In genomic region chr9:50884093-50884492, GRCm38 (mm10) we compare ENCODE assay signal across 9 mouse cellular contexts. TPM values are rescaled to one million over a fixed set of nuclear protein-coding genes. Genes with fewer than 3 reads are reported as not detected.
DNase-seq lines count a peak whose midpoint lies in the region; ATAC-seq and TF ChIP-seq lines count a peak whose summit lies in the region.
"Had no signal": no experiment of that assay in that cellular context is flagged by ENCODE, and none has a peak within 500 bp of the region (broad histone marks: within the 10 kb centered on the region; RNA-seq: fewer than 3 reads in every experiment).

No protein-coding gene starts in this region.

- H3K9me3 ChIP-seq in kidney, postnatal 0 days (replicated peaks; ENCODE audit: low read length): no peaks in the 10 kb centered on the region
- H3K9me3 ChIP-seq in heart, postnatal 0 days (replicated peaks; ENCODE audit: control insufficient read depth, low read length): no peaks in the 10 kb centered on the region
- H3K9me3 ChIP-seq: liver, embryonic 15.5 days had no signal

- no peaks in the 10 kb centered on the region for H3K27me3 ChIP-seq in kidney, postnatal 0 days (ENCODE audit: insufficient read depth, low read length)
- no peaks in the 10 kb centered on the region for H3K27me3 ChIP-seq in heart, postnatal 0 days (ENCODE audit: control insufficient read depth, insufficient read depth, low read length)
- H3K27me3 ChIP-seq: liver, embryonic 15.5 days had no signal

- 81% methylated on average over 8 of the region's 8 CpGs for WGBS in kidney, postnatal 0 days
- WGBS in heart, postnatal 0 days: 75% methylated on average over 8 of the region's 8 CpGs

- TF ChIP-seq EP300 in heart, postnatal 0 days (IDR thresholded peaks at IDR 0.05; ENCODE audit: low read depth): no peak

- H3K4me1 ChIP-seq in kidney, postnatal 0 days (replicated peaks; ENCODE audit: insufficient read depth, low read length): peaks cover 29% of the 10 kb centered on the region
- peaks cover 11% of the 10 kb centered on the region for H3K4me1 ChIP-seq in heart, postnatal 0 days (ENCODE audit: control insufficient read depth, insufficient read depth)
- H3K4me1 ChIP-seq: liver, embryonic 15.5 days had no signal

- H3K27ac ChIP-seq in kidney, postnatal 0 days: peak overlapping the region; percentile 76
- peak overlapping the region; percentile 52 for H3K27ac ChIP-seq in heart, postnatal 0 days (ENCODE audit: low read depth)
- H3K27ac ChIP-seq: liver, embryonic 15.5 days had no signal

- DNase-seq in frontal cortex, postnatal 14 days (ENCODE audit: low spot score in 2 of 2): no peak
- DNase-seq in kidney, postnatal 0 days (ENCODE audit: low spot score): no peak
- DNase-seq in kidney, postnatal 14 days: no peak
- DNase-seq in 3T3-L1 (ENCODE audit: low read depth, low spot score): peak; percentile 34
- no peak for DNase-seq in heart, postnatal 0 days (ENCODE audit: low spot score)
- no peak for DNase-seq in testis, postnatal 10 days (ENCODE audit: low spot score)
- no peak for DNase-seq in urinary bladder, postnatal 14 days (ENCODE audit: low spot score)

- no peak overlapping the region for H3K4me2 ChIP-seq in kidney, postnatal 0 days (ENCODE audit: low read length)
- H3K4me2 ChIP-seq in heart, postnatal 0 days (ENCODE audit: low read depth, low read length): no peak overlapping the region
- H3K4me2 ChIP-seq: liver, embryonic 15.5 days had no signal

- H3K4me3 ChIP-seq in kidney, postnatal 0 days (replicated peaks; ENCODE audit: low read depth, low read length): no peak overlapping the region
- no peak overlapping the region for H3K4me3 ChIP-seq in heart, postnatal 0 days (ENCODE audit: low read depth, low read length)
- H3K4me3 ChIP-seq: liver, embryonic 15.5 days had no signal

- peak; percentile 64 for ATAC-seq in frontal cortex, adult (ENCODE audit: low TSS enrichment)
- ATAC-seq in kidney, postnatal 0 days (replicated peaks; ENCODE audit: low FRiP score, low read depth): no peak
- ATAC-seq in heart, postnatal 0 days (ENCODE audit: insufficient read depth, low read depth): no peak; the same call in 1 of the 2 replicates

- peaks cover 21% of the 10 kb centered on the region for H3K36me3 ChIP-seq in kidney, postnatal 0 days (ENCODE audit: insufficient read depth, low read length)
- peaks cover 30% of the 10 kb centered on the region for H3K36me3 ChIP-seq in heart, postnatal 0 days (replicated peaks; ENCODE audit: control insufficient read depth, insufficient read depth, low read length)

- TF ChIP-seq CTCF in kidney, postnatal 0 days (IDR thresholded peaks at IDR 0.05; ENCODE audit: low read depth): no peak
- no peak for TF ChIP-seq CTCF in heart, postnatal 0 days (IDR thresholded peaks at IDR 0.05; ENCODE audit: low read depth)

- no peak overlapping the region for H3K9ac ChIP-seq in kidney, postnatal 0 days (ENCODE audit: low read depth, low read length)
- no peak overlapping the region for H3K9ac ChIP-seq in heart, postnatal 0 days (replicated peaks; ENCODE audit: low read depth, low read length)
- H3K9ac ChIP-seq: liver, embryonic 15.5 days had no signal

RNA-seq across cellular contexts. Expression of gene Ppp2r1b, which starts 39.0 kb away (rescaled TPM):
- 36.6 and 43.6 TPM in 2 replicates for polyA plus RNA-seq in kidney, postnatal 0 days (2015; fragmentation: Nextera tagmentation; extraction: Ambion mirVana)
- 7.5 and 15.3 TPM in 2 replicates for total RNA-seq in heart, postnatal 0 days (2014; rRNA removed; ENCODE audit: low replicate concordance)
- 15.3 and 17.8 TPM in 2 replicates for polyA plus RNA-seq in heart, postnatal 0 days (2015; fragmentation: Nextera tagmentation; extraction: Ambion mirVana)
